Mouse (Mus musculus) stomach, embryonic 14.5 days (tissue): ENCODE measurements around the gene Ssbp3. TPM values are rescaled to one million over a fixed set of nuclear protein-coding genes. Genes with fewer than 3 reads are reported as not detected.
A peak's percentile ranks its signal among the peaks of the same experiment; 100 is the strongest.

ENCODE experiments used
- ATAC-seq: fragments of 200-750 bp; cut with Nextera tagmentation; 2 replicates; pipeline ENCODE4 v1.8.0; 2017; ENCODE audit warnings: low read depth, moderate TSS enrichment; ENCODE audit not compliant: insufficient number of reproducible peaks, insufficient read depth, low FRiP score
- H3K27ac ChIP-seq: fragments of 300-500 bp; sonication (generic); 2 replicates; pipeline ENCODE4 v1.5.1; 2014; ENCODE audit warnings: mild to moderate bottlenecking, low read length, moderate library complexity, mixed read lengths
- H3K27me3 ChIP-seq: fragments of 300-500 bp; sonication (generic); 2 replicates; pipeline ENCODE4 v1.6.1; 2014; ENCODE audit warnings: low read length, control low read depth, mixed read lengths; ENCODE audit not compliant: control insufficient read depth, insufficient read depth
- H3K36me3 ChIP-seq: fragments of 300-500 bp; sonication (generic); 2 replicates; pipeline ENCODE4 v1.6.1; 2014; ENCODE audit warnings: mild to moderate bottlenecking, control low read depth, low read length, moderate library complexity, mixed read lengths; ENCODE audit not compliant: control insufficient read depth, insufficient read depth
- H3K4me1 ChIP-seq: fragments of 300-500 bp; sonication (generic); 2 replicates; pipeline ENCODE4 v1.6.1; 2014; ENCODE audit warnings: low read length, control low read depth, mixed read lengths; ENCODE audit not compliant: control insufficient read depth, insufficient read depth
- H3K4me2 ChIP-seq: fragments of 300-500 bp; sonication (generic); replicated peaks from 2 replicates; pipeline ENCODE4 v1.6.1; 2014; ENCODE audit warnings: low read depth, low read length, control low read depth
- H3K4me3 ChIP-seq: fragments of 300-500 bp; sonication (generic); 2 replicates; pipeline ENCODE4 v1.5.1; 2014; ENCODE audit warnings: low read depth, low read length, control low read depth
- H3K9ac ChIP-seq: fragments of 300-500 bp; sonication (generic); replicated peaks from 2 replicates; pipeline ENCODE4 v1.6.1; 2014; ENCODE audit warnings: low read depth, mild to moderate bottlenecking, control low read depth, low read length, moderate library complexity, mixed read lengths
- H3K9me3 ChIP-seq: fragments of 300-500 bp; sonication (generic); 2 replicates; pipeline ENCODE4 v1.6.1; 2016; ENCODE audit warnings: low read depth, low read length, control low read depth; ENCODE audit not compliant: control insufficient read depth
- WGBS: fragments of 180-500 bp; shearing (Covaris S2); extraction: QIAGEN DNeasy Blood & Tissue Kit; methylation state at CpG from one replicate; pipeline ENCODE4 v1.1.7; 2014; 5-methylcytosine and 5-hydroxymethylcytosine counted together
- polyA plus RNA-seq: library from polyadenylated mRNA; unstranded; fragments of >200 nt; fragmentation: Nextera tagmentation; extraction: Ambion mirVana; gene quantifications from 2 replicates; pipeline ENCODE4 v1.2.1, GENCODE M21; 2014

Gene Ssbp3
- polyA plus RNA-seq, 1 experiment from 2014 or later: 79.9 TPM

GRCm38 (mm10) chr4:107019027-107019426, 108.5 kb downstream of the Ssbp3 start:
- no peak overlapping the region for H3K9ac ChIP-seq
- peak overlapping the region; percentile 15; the same call in 1 of the 2 replicates for H3K27ac ChIP-seq
- no peaks in the 10 kb centered on the region for H3K27me3 ChIP-seq
- H3K4me1 ChIP-seq: peaks cover 31% of the 10 kb centered on the region
- 44% methylated on average over 7 of the region's 7 CpGs for WGBS
- no peaks in the 10 kb centered on the region; the same call in 1 of the 2 replicates for H3K36me3 ChIP-seq
- no peaks in the 10 kb centered on the region for H3K9me3 ChIP-seq
- H3K4me2 ChIP-seq: no peak overlapping the region
- no peak for ATAC-seq
- no peak overlapping the region for H3K4me3 ChIP-seq

GRCm38 (mm10) chr4:107020287-107021000, 109.9 kb downstream of the Ssbp3 start:
- H3K9me3 ChIP-seq: no peaks in the 10 kb centered on the region
- WGBS: 67% methylated on average over 5 of the region's 5 CpGs
- H3K27ac ChIP-seq: no peak overlapping the region
- no peak for ATAC-seq
- no peaks in the 10 kb centered on the region; the same call in 1 of the 2 replicates for H3K36me3 ChIP-seq
- no peak overlapping the region for H3K4me3 ChIP-seq
- no peaks in the 10 kb centered on the region for H3K27me3 ChIP-seq
- no peak overlapping the region for H3K4me2 ChIP-seq
- no peak overlapping the region for H3K9ac ChIP-seq
- peaks cover 29% of the 10 kb centered on the region for H3K4me1 ChIP-seq

- no peaks in the 10 kb centered on the region for H3K9me3 ChIP-seq
- 75% methylated on average over 3 of the region's 3 CpGs for WGBS
- ATAC-seq: no peak
- peaks cover 21% of the 10 kb centered on the region for H3K4me1 ChIP-seq
- H3K27me3 ChIP-seq: no peaks in the 10 kb centered on the region
- no peaks in the 10 kb centered on the region; the same call in 1 of the 2 replicates for H3K36me3 ChIP-seq
- H3K9ac ChIP-seq: no peak overlapping the region
- H3K27ac ChIP-seq: no peak overlapping the region
- no peak overlapping the region for H3K4me3 ChIP-seq
- H3K4me2 ChIP-seq: no peak overlapping the region
Observed at GRCm38 (mm10) chr4:107021464-107021863, 111.0 kb downstream of the Ssbp3 start.

GRCm38 (mm10) chr4:107024899-107025298, 114.4 kb downstream of the Ssbp3 start:
- no peak overlapping the region for H3K27ac ChIP-seq
- H3K9ac ChIP-seq: no peak overlapping the region
- H3K9me3 ChIP-seq: no peaks in the 10 kb centered on the region
- H3K4me3 ChIP-seq: no peak overlapping the region
- 0 out of 2 replicates have a peak, but pooled peaks cover 3% of the 10 kb centered on the region for H3K4me1 ChIP-seq
- 0 out of 2 replicates have a peak, but pooled peaks have one; percentile 23 for ATAC-seq
- peaks cover 3% of the 10 kb centered on the region; the same call in 1 of the 2 replicates for H3K36me3 ChIP-seq
- H3K27me3 ChIP-seq: no peaks in the 10 kb centered on the region
- WGBS: 77% methylated on average over 7 of the region's 7 CpGs
- H3K4me2 ChIP-seq: no peak overlapping the region

GRCm38 (mm10) chr4:107025369-107025768, 114.9 kb downstream of the Ssbp3 start:
- Histone ChIP-seq H3K36me3 (peaks cover 7% of the 10 kb centered on the region; the same call in 1 of the 2 replicates), H3K27ac (no peak overlapping the region), H3K4me2 (no peak overlapping the region), H3K27me3 (no peaks in the 10 kb centered on the region), H3K9ac (no peak overlapping the region), H3K4me1 (0 out of 2 replicates have a peak, but pooled peaks cover 3% of the 10 kb centered on the region), H3K4me3 (no peak overlapping the region), H3K9me3 (no peaks in the 10 kb centered on the region)
- no peak for ATAC-seq
- WGBS: 77% methylated on average over 5 of the region's 5 CpGs

GRCm38 (mm10) chr4:107026451-107026850, 116.0 kb downstream of the Ssbp3 start:
- Histone ChIP-seq H3K4me2 (no peak overlapping the region), H3K27me3 (no peaks in the 10 kb centered on the region), H3K9ac (no peak overlapping the region), H3K4me1 (0 out of 2 replicates have a peak, but pooled peaks cover 3% of the 10 kb centered on the region), H3K27ac (no peak overlapping the region), H3K4me3 (no peak overlapping the region), H3K9me3 (no peaks in the 10 kb centered on the region), H3K36me3 (peaks cover 16% of the 10 kb centered on the region)
- no peak for ATAC-seq
- 67% methylated on average over 8 of the region's 8 CpGs for WGBS

GRCm38 (mm10) chr4:107035689-107036088, 125.2 kb downstream of the Ssbp3 start:
- H3K4me2 ChIP-seq: no peak overlapping the region
- H3K4me3 ChIP-seq: no peak overlapping the region
- no peaks in the 10 kb centered on the region for H3K27me3 ChIP-seq
- H3K4me1 ChIP-seq: no peaks in the 10 kb centered on the region
- no peak overlapping the region for H3K27ac ChIP-seq
- peaks cover 72% of the 10 kb centered on the region for H3K36me3 ChIP-seq
- H3K9ac ChIP-seq: no peak overlapping the region
- no peaks in the 10 kb centered on the region for H3K9me3 ChIP-seq
- no peak for ATAC-seq
- 81% methylated on average over 4 of the region's 4 CpGs for WGBS

- Histone ChIP-seq H3K27me3 (no peaks in the 10 kb centered on the region), H3K9ac (no peak overlapping the region), H3K27ac (no peak overlapping the region), H3K4me1 (no peaks in the 10 kb centered on the region), H3K4me2 (no peak overlapping the region), H3K36me3 (peaks cover 71% of the 10 kb centered on the region), H3K9me3 (no peaks in the 10 kb centered on the region), H3K4me3 (no peak overlapping the region)
- no peak for ATAC-seq
- 89% methylated on average over 2 of the region's 2 CpGs for WGBS
Observed at GRCm38 (mm10) chr4:107036985-107037384, 126.5 kb downstream of the Ssbp3 start.
